Mouse (Mus musculus) stomach, embryonic 14.5 days (tissue): ENCODE data around the gene Nphp1. TPM values are rescaled to one million over a fixed set of nuclear protein-coding genes. Genes with fewer than 3 reads are reported as not detected.

ENCODE experiments used
- ATAC-seq: fragments of 200-750 bp; cut with Nextera tagmentation; 2 replicates; pipeline ENCODE4 v1.8.0; 2017; ENCODE audit warnings: low read depth, moderate TSS enrichment; ENCODE audit not compliant: insufficient number of reproducible peaks, insufficient read depth, low FRiP score
- H3K27ac ChIP-seq: fragments of 300-500 bp; sonication (generic); 2 replicates; pipeline ENCODE4 v1.5.1; 2014; ENCODE audit warnings: mild to moderate bottlenecking, low read length, moderate library complexity, mixed read lengths
- H3K27me3 ChIP-seq: fragments of 300-500 bp; sonication (generic); 2 replicates; pipeline ENCODE4 v1.6.1; 2014; ENCODE audit warnings: low read length, control low read depth, mixed read lengths; ENCODE audit not compliant: control insufficient read depth, insufficient read depth
- H3K36me3 ChIP-seq: fragments of 300-500 bp; sonication (generic); 2 replicates; pipeline ENCODE4 v1.6.1; 2014; ENCODE audit warnings: mild to moderate bottlenecking, control low read depth, low read length, moderate library complexity, mixed read lengths; ENCODE audit not compliant: control insufficient read depth, insufficient read depth
- H3K4me1 ChIP-seq: fragments of 300-500 bp; sonication (generic); 2 replicates; pipeline ENCODE4 v1.6.1; 2014; ENCODE audit warnings: low read length, control low read depth, mixed read lengths; ENCODE audit not compliant: control insufficient read depth, insufficient read depth
- H3K4me2 ChIP-seq: fragments of 300-500 bp; sonication (generic); replicated peaks from 2 replicates; pipeline ENCODE4 v1.6.1; 2014; ENCODE audit warnings: low read depth, low read length, control low read depth
- H3K4me3 ChIP-seq: fragments of 300-500 bp; sonication (generic); 2 replicates; pipeline ENCODE4 v1.5.1; 2014; ENCODE audit warnings: low read depth, low read length, control low read depth
- H3K9ac ChIP-seq: fragments of 300-500 bp; sonication (generic); replicated peaks from 2 replicates; pipeline ENCODE4 v1.6.1; 2014; ENCODE audit warnings: low read depth, mild to moderate bottlenecking, control low read depth, low read length, moderate library complexity, mixed read lengths
- H3K9me3 ChIP-seq: fragments of 300-500 bp; sonication (generic); 2 replicates; pipeline ENCODE4 v1.6.1; 2016; ENCODE audit warnings: low read depth, low read length, control low read depth; ENCODE audit not compliant: control insufficient read depth
- WGBS: fragments of 180-500 bp; shearing (Covaris S2); extraction: QIAGEN DNeasy Blood & Tissue Kit; methylation state at CpG from one replicate; pipeline ENCODE4 v1.1.7; 2014; 5-methylcytosine and 5-hydroxymethylcytosine counted together
- polyA plus RNA-seq: library from polyadenylated mRNA; unstranded; fragments of >200 nt; fragmentation: Nextera tagmentation; extraction: Ambion mirVana; gene quantifications from 2 replicates; pipeline ENCODE4 v1.2.1, GENCODE M21; 2014

The Nphp1 gene
- polyA plus RNA-seq, 1 experiment from 2014 or later, result 22.9 TPM

DNA sequence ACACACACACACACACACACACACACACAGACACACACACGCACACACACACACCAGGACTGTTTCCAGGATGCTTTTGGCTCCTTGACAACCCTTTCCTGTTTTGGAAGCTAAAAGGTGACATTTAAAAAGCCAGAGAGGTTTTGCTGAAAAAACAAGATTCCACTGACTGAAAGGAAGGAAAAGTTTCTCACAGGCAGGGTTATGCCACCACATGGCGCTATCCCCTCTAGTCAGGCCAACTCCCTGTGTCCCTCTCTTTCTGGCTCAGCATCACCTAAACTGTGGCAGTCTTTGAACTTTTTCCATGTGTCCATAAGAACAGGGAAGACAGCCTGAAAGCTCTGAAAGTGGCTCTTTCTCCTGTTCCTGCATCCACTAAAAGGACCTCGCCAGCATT, 50.8 kb downstream of the Nphp1 start:
- Histone ChIP-seq H3K27ac (no peak overlapping the region), H3K4me1 (no peaks in the 10 kb centered on the region), H3K27me3 (no peaks in the 10 kb centered on the region), H3K4me3 (no peak overlapping the region), H3K9me3 (no peaks in the 10 kb centered on the region), H3K36me3 (no peaks in the 10 kb centered on the region), H3K9ac (no peak overlapping the region), H3K4me2 (no peak overlapping the region)
- no peak for ATAC-seq
- 72% methylated on average over 3 of the region's 3 CpGs for WGBS

GRCm38 (mm10) chr2:127736631-127737209, 52.0 kb downstream of the Nphp1 start:
- Histone ChIP-seq H3K4me3 (no peak overlapping the region), H3K4me2 (no peak overlapping the region), H3K9me3 (no peaks in the 10 kb centered on the region), H3K9ac (no peak overlapping the region), H3K27ac (no peak overlapping the region), H3K36me3 (no peaks in the 10 kb centered on the region), H3K4me1 (no peaks in the 10 kb centered on the region), H3K27me3 (no peaks in the 10 kb centered on the region)
- 77% methylated on average over 6 of the region's 6 CpGs for WGBS
- no peak for ATAC-seq

DNA sequence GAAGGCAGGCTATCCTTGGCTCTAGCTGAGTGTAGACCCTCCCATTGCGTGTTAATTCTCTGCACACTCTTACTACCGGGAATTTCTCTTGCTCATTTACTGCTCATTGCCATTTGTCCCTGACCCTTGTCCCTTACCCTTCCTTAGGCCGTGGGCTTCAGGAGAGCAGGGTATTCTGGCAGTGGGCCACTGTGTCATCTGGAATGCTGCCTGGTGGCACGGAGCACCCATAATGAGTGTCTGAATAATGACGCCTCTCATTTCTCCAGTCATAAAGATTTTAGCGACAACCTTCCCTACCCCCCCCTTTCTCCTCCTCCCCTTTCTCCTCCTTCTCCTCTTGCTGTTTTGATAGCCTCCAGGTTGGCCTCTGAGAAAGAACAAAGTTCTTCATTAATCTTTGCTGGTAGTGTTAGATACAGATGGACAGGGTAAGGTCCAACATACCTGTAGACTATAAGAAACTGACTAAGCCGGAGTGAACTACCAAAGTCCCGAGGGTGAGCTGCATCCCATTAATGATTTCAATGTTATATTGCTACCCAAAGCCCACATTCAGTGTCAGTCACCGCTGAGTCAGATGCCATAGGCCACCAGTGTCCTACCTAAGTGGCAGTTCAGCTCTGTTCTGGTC, 53.1 kb downstream of the Nphp1 start:
- no peaks in the 10 kb centered on the region; the same call in 1 of the 2 replicates for H3K27me3 ChIP-seq
- H3K9me3 ChIP-seq, result no peaks in the 10 kb centered on the region
- no peak overlapping the region for H3K4me2 ChIP-seq
- H3K9ac ChIP-seq, result no peak overlapping the region
- no peak for ATAC-seq
- H3K4me1 ChIP-seq, result no peaks in the 10 kb centered on the region
- WGBS, result 76% methylated on average over 9 of the region's 9 CpGs
- H3K4me3 ChIP-seq, result no peak overlapping the region
- H3K27ac ChIP-seq, result no peak overlapping the region
- no peaks in the 10 kb centered on the region for H3K36me3 ChIP-seq

DNA sequence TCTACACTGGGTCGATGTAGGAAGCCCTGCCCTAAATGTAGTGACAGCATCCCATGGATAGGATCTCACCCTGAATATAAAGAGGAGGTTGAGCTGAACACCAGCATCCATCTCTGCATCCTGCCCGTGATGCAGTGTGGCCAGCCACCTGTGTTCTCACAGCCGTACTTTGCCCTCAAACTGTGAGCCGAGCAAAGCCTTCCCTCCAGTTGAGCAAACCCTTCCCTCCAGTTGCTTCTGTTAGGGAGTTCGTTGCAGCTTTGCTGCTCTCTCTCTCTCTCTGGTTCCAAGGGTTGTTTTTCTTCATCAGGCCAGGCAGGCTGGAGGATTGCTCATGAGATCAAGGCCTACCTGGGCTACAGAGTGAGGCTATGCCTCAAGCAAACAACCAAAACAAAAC, 53.8 kb downstream of the Nphp1 start:
- Histone ChIP-seq H3K27me3 (no peaks in the 10 kb centered on the region; the same call in 1 of the 2 replicates), H3K4me1 (no peaks in the 10 kb centered on the region), H3K27ac (no peak overlapping the region), H3K36me3 (no peaks in the 10 kb centered on the region), H3K4me2 (no peak overlapping the region), H3K9ac (no peak overlapping the region), H3K4me3 (no peak overlapping the region), H3K9me3 (no peaks in the 10 kb centered on the region)
- WGBS, result 72% methylated on average over 5 of the region's 5 CpGs
- ATAC-seq, result no peak

GRCm38 (mm10) chr2:127730301-127730997, 58.2 kb downstream of the Nphp1 start:
- 63% methylated on average over 7 of the region's 7 CpGs for WGBS
- Histone ChIP-seq H3K36me3 (no peaks in the 10 kb centered on the region), H3K9ac (no peak overlapping the region; the same call in 1 of the 2 replicates), H3K4me2 (no peak overlapping the region), H3K9me3 (no peaks in the 10 kb centered on the region), H3K27ac (no peak overlapping the region), H3K27me3 (no peaks in the 10 kb centered on the region; the same call in 1 of the 2 replicates), H3K4me1 (no peaks in the 10 kb centered on the region), H3K4me3 (no peak overlapping the region)
- ATAC-seq, result no peak

GRCm38 (mm10) chr2:127729671-127730070, 59.0 kb downstream of the Nphp1 start, which contains the start of gene Mall:
Gene Mall, minus strand, starts transcription at chr2:127729932.
- 0 out of 2 replicates have a peak, but pooled peaks have one; percentile 33 for ATAC-seq
- H3K27ac ChIP-seq, result no peak within 1 kb of the TSS; the same call in 1 of the 2 replicates

DNA sequence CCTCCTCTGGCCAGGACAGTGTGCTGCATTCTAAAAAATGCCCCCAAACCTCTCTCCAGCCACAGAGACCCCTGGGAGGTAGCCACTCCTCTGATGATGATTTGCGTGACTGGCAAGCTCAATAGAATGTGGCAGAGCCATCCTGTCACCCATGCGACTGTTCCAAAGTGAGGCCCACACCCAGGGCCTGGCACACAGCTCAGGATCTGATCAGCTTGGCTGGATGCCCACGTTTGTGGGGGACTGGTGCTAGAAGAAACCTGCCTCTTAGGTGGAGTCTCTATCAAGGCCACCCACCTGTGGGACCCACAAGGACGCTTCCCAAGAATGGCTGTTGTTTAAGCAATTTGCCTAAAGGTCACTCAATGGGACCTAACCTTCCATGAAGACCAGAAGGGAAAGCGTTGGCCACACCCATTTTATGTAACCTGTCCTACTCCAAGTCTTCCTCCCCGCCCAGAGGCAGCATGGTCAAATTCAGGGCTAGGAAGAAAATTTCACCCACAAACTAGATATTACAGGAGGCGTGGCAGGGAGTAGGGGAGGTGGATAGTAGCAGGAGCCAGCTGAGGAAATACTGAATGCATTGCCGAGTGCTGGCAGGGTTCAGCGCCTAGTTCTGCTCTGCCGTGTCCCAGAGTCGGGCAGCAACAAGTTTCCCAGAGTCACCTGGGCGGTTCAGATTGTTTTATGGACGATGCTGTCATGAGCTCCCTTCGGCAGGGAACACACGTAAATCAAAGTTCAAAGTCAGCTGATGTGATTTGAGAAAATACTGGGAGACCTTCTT, 59.8 kb downstream of the Nphp1 start:
- H3K4me1 ChIP-seq, result no peaks in the 10 kb centered on the region
- H3K27ac ChIP-seq, result no peak overlapping the region
- H3K4me3 ChIP-seq, result peak overlapping the region; percentile 18; the same call in 1 of the 2 replicates
- no peak overlapping the region for H3K9ac ChIP-seq
- H3K4me2 ChIP-seq, result peak overlapping the region; percentile 29
- H3K9me3 ChIP-seq, result no peaks in the 10 kb centered on the region
- H3K36me3 ChIP-seq, result no peaks in the 10 kb centered on the region
- H3K27me3 ChIP-seq, result no peaks in the 10 kb centered on the region; the same call in 1 of the 2 replicates
- ATAC-seq, result 0 out of 2 replicates have a peak, but pooled peaks have one; percentile 46
- WGBS, result 31% methylated on average over 15 of the region's 15 CpGs

More at GRCm38 (mm10) chr2:127729671-127730070, 59.0 kb downstream of the Nphp1 start, which contains the start of gene Mall:
- Histone ChIP-seq H3K9me3 (no peaks in the 10 kb centered on the region), H3K36me3 (no peaks in the 10 kb centered on the region), H3K4me2 (peak within 1 kb of the TSS; percentile 29), H3K9ac (peak within 1 kb of the TSS; percentile 11; the same call in 1 of the 2 replicates), H3K4me1 (no peaks in the 10 kb centered on the region), H3K27me3 (no peaks in the 10 kb centered on the region; the same call in 1 of the 2 replicates), H3K4me3 (peak within 1 kb of the TSS; percentile 18)
- WGBS, result 2% methylated on average over 26 of the region's 26 CpGs

DNA sequence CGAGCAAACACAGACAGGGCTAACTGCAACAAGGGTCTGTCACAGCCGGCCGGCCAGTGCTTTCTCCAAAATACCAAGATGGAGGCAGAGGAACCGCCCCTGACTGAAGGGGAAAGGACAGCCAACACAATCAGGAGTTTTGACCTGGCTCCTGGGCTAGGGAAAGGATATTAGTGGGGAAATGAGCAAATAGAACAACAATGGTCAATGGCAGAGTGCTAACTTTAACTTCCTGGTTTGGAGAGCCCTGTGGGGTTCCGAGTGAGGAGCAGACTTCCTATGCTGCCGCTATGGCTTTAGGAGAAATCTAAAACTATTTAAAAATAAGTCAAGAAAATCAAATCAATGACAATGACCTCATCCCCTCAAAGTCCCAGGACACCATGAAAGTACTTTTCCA, 60.6 kb downstream of the Nphp1 start:
- WGBS, result 73% methylated on average over 6 of the region's 6 CpGs
- no peaks in the 10 kb centered on the region for H3K36me3 ChIP-seq
- H3K4me3 ChIP-seq, result no peak overlapping the region
- no peak for ATAC-seq
- no peak overlapping the region for H3K9ac ChIP-seq
- H3K27ac ChIP-seq, result no peak overlapping the region
- H3K9me3 ChIP-seq, result no peaks in the 10 kb centered on the region
- no peaks in the 10 kb centered on the region; the same call in 1 of the 2 replicates for H3K27me3 ChIP-seq
- no peak overlapping the region for H3K4me2 ChIP-seq
- peaks cover 1% of the 10 kb centered on the region; the same call in 1 of the 2 replicates for H3K4me1 ChIP-seq
